Comparison of ENCODE assay signal across 8 mouse cellular contexts in genomic region chr6:102170913-102171312, GRCm38 (mm10).
DNase-seq lines count a peak whose midpoint lies in the region; ATAC-seq and TF ChIP-seq lines count a peak whose summit lies in the region.

No protein-coding gene starts in this region.

- peak; percentile 73 for TF ChIP-seq CTCF in forebrain, postnatal 0 days (IDR thresholded peaks at IDR 0.05; ENCODE audit: low read depth)
- peak; percentile 41 for TF ChIP-seq CTCF in lung, adult 2 months (IDR thresholded peaks at IDR 0.05; ENCODE audit: insufficient read depth, low read length)

- H3K27me3 ChIP-seq in forebrain, postnatal 0 days (ENCODE audit: insufficient read depth, low read length), result no peaks in the 10 kb centered on the region
- H3K27me3 ChIP-seq in forebrain, embryonic 12.5 days, result no peaks in the 10 kb centered on the region
- no peaks in the 10 kb centered on the region for H3K27me3 ChIP-seq in intestine, embryonic 15.5 days (replicated peaks)

- H3K4me3 ChIP-seq in forebrain, postnatal 0 days (ENCODE audit: low read depth, low read length), result no peak overlapping the region
- H3K4me3 ChIP-seq in forebrain, embryonic 12.5 days (replicated peaks), result no peak overlapping the region
- no peak overlapping the region for H3K4me3 ChIP-seq in lung, adult 2 months (replicated peaks; ENCODE audit: extremely low read depth, low read depth, low read length)
- no peak overlapping the region for H3K4me3 ChIP-seq in intestine, embryonic 15.5 days (replicated peaks)

- DNase-seq in forebrain, postnatal 0 days, result peak; percentile 40
- DNase-seq in lung, adult 2 months, result no peak
- no peak for DNase-seq in lung, adult 18-20 months
- peak; percentile 16 for DNase-seq in adipocyte (ENCODE audit: low spot score)
- peak; percentile 1 for DNase-seq in lung, postnatal 25 days (ENCODE audit: low spot score)
- no peak for DNase-seq in left cerebral cortex, adult 8-10 months (ENCODE audit: low spot score in 2 of 2)

- H3K27ac ChIP-seq in forebrain, postnatal 0 days (ENCODE audit: low read depth, low read length), result no peak overlapping the region
- H3K27ac ChIP-seq in forebrain, embryonic 12.5 days, result no peak overlapping the region
- H3K27ac ChIP-seq in intestine, embryonic 15.5 days, result no peak overlapping the region

- ATAC-seq in forebrain, postnatal 0 days, result no peak
- no peak; the same call in 1 of the 2 replicates for ATAC-seq in forebrain, embryonic 12.5 days (ENCODE audit: low FRiP score)
- ATAC-seq in intestine, embryonic 15.5 days, result no peak

- TF ChIP-seq POLR2A in lung, adult 2 months (IDR thresholded peaks at IDR 0.05; ENCODE audit: borderline replicate concordance, extremely low read depth, low read depth, low read length), result no peak

- H3K4me1 ChIP-seq in forebrain, postnatal 0 days (ENCODE audit: insufficient read depth), result no peaks in the 10 kb centered on the region
- no peaks in the 10 kb centered on the region for H3K4me1 ChIP-seq in forebrain, embryonic 12.5 days
- no peaks in the 10 kb centered on the region for H3K4me1 ChIP-seq in lung, adult 2 months (ENCODE audit: control insufficient read depth, insufficient read depth, low read length)
- no peaks in the 10 kb centered on the region for H3K4me1 ChIP-seq in intestine, embryonic 15.5 days (replicated peaks)

- no peak overlapping the region for H3K9ac ChIP-seq in forebrain, postnatal 0 days
- no peak overlapping the region for H3K9ac ChIP-seq in forebrain, embryonic 12.5 days
- no peak overlapping the region for H3K9ac ChIP-seq in intestine, embryonic 15.5 days

- H3K36me3 ChIP-seq in forebrain, postnatal 0 days (ENCODE audit: insufficient read depth), result no peaks in the 10 kb centered on the region
- no peaks in the 10 kb centered on the region for H3K36me3 ChIP-seq in forebrain, embryonic 12.5 days (replicated peaks)
- no peaks in the 10 kb centered on the region for H3K36me3 ChIP-seq in intestine, embryonic 15.5 days

- no peak overlapping the region for H3K4me2 ChIP-seq in forebrain, postnatal 0 days (ENCODE audit: low read depth)
- H3K4me2 ChIP-seq in forebrain, embryonic 12.5 days, result no peak overlapping the region
- no peak overlapping the region for H3K4me2 ChIP-seq in intestine, embryonic 15.5 days (replicated peaks)

- 34% methylated on average over 6 of the region's 6 CpGs for WGBS in forebrain, postnatal 0 days
- WGBS in forebrain, embryonic 12.5 days, result 40% methylated on average over 6 of the region's 6 CpGs
- WGBS in lung, adult 2 months, result 36% methylated on average over 6 of the region's 6 CpGs
- WGBS in intestine, embryonic 15.5 days, result 44% methylated on average over 6 of the region's 6 CpGs

- H3K9me3 ChIP-seq in forebrain, postnatal 0 days (ENCODE audit: low read length), result no peaks in the 10 kb centered on the region
- H3K9me3 ChIP-seq in forebrain, embryonic 12.5 days, result no peaks in the 10 kb centered on the region
- no peaks in the 10 kb centered on the region for H3K9me3 ChIP-seq in intestine, embryonic 15.5 days

Comparison
In these comparisons a context has a peak if more than half of its experiments do, and no peak if none do; other contexts are left out.
1. DNase-seq: peak in forebrain, postnatal 0 days (single experiment), adipocyte (single experiment) and lung, postnatal 25 days (single experiment); none in lung, adult 2 months (single experiment), lung, adult 18-20 months (0 of 2) and left cerebral cortex, adult 8-10 months (0 of 2).